Mouse (Mus musculus) hindbrain, postnatal 0 days (tissue): ENCODE data around the gene Btn2a2. TPM values are rescaled to one million over a fixed set of nuclear protein-coding genes. Genes with fewer than 3 reads are reported as not detected.

Experiments used
- ATAC-seq: fragments of 200-750 bp; cut with Nextera tagmentation; 2 replicates; pipeline ENCODE4 v1.8.0; 2017; ENCODE audit warnings: mild to moderate bottlenecking, moderate TSS enrichment, moderate library complexity
- DNase-seq: peaks from one replicate; pipeline ENCODE4 v3.0.0-alpha.2; 2015; ENCODE audit warnings: low spot score
- H3K27ac ChIP-seq: fragments of 300-500 bp; sonication (generic); 2 replicates; pipeline ENCODE4 v1.5.1; 2014; ENCODE audit warnings: mild to moderate bottlenecking
- H3K27me3 ChIP-seq: fragments of 300-500 bp; sonication (generic); 2 replicates; pipeline ENCODE4 v1.6.1; 2014; ENCODE audit warnings: low read length, mixed read lengths; ENCODE audit not compliant: insufficient read depth
- H3K36me3 ChIP-seq: fragments of 300-500 bp; sonication (generic); 2 replicates; pipeline ENCODE4 v1.6.1; 2014; ENCODE audit warnings: low read length, mixed read lengths; ENCODE audit not compliant: insufficient read depth
- H3K4me1 ChIP-seq: fragments of 300-500 bp; sonication (generic); 2 replicates; pipeline ENCODE4 v1.6.1; 2014; ENCODE audit warnings: antibody characterized with exemption, low read length, mixed read lengths; ENCODE audit not compliant: insufficient read depth
- H3K4me2 ChIP-seq: fragments of 300-500 bp; sonication (generic); 2 replicates; pipeline ENCODE4 v1.6.1; 2014; ENCODE audit warnings: low read depth, mild to moderate bottlenecking, low read length, moderate library complexity, mixed read lengths
- H3K4me3 ChIP-seq: fragments of 300-500 bp; sonication (generic); 2 replicates; pipeline ENCODE4 v1.5.1; 2014; ENCODE audit warnings: low read length
- H3K9ac ChIP-seq: fragments of 300-500 bp; sonication (generic); replicated peaks from 2 replicates; pipeline ENCODE4 v1.6.1; 2014; ENCODE audit warnings: mild to moderate bottlenecking, low read length, moderate library complexity, mixed read lengths
- H3K9me3 ChIP-seq: fragments of 300-500 bp; sonication (generic); 2 replicates; pipeline ENCODE4 v1.6.1; 2016; ENCODE audit warnings: low read length, mixed read lengths
- CTCF ChIP-seq: IDR thresholded peaks from 2 replicates; pipeline ENCODE4 v1.5.1; 2016; ENCODE audit warnings: antibody characterized with exemption, control low read depth, low read depth
- WGBS: fragments of 180-500 bp; shearing (Covaris S2); extraction: QIAGEN DNeasy Blood & Tissue Kit; methylation state at CpG from one replicate; pipeline ENCODE4 v1.1.7; 2014; 5-methylcytosine and 5-hydroxymethylcytosine counted together
- polyA plus RNA-seq: library from polyadenylated mRNA; unstranded; fragments of >200 nt; fragmentation: Nextera tagmentation; extraction: Ambion mirVana; gene quantifications from 2 replicates; pipeline ENCODE4 v1.2.1, GENCODE M21; 2015
- total RNA-seq: library from RNA; depleted of rRNA; stranded (reverse); fragments of >200 nt; gene quantifications from 2 replicates; pipeline ENCODE4 v1.2.3, GENCODE M21; 2014

Gene Btn2a2
- total and polyA plus RNA-seq, 2 experiments from 2014 or later = 0.11 TPM; not detected in 1

DNA sequence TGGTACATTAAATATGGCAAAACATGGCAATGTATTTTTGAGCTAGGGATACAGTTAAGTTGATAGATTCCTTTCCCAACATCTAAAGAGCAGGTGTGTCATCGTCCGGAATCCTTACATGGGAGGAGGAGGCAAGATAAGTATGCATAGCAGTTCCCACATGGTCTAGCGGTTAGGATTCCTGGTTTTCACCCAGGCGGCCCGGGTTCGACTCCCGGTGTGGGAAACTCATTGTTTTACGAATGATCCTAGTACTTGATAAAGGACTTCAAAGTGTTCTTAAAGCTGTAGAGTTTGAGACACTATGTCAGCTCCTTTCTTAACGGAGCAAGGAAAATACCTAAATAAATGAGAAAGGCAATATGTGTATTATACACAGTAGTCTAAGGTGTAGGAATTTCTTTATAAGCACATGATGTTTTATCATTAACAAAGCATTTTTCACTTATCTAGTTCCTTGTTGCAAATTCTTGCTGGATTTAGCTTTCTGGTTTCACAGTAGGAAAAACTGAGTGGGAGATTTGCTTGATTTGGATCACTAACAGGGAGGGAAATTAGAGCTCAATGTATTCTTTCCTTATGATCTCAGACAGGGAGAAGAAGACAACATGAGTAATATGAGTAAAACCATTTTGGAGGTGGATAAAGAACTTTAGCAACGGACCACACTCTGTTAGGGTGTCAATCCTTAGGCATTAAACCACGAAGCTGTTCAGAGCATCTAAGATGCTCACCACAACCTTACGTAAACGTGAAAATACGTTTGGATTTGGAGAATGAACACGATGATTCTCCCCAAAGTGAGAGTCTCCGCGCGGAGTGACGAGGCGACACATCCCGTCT lies 25.1 kb downstream of the Btn2a2 start:
- Histone ChIP-seq H3K27me3 (no peaks in the 10 kb centered on the region), H3K9ac (peak overlapping the region; percentile 51), H3K9me3 (no peaks in the 10 kb centered on the region), H3K36me3 (no peaks in the 10 kb centered on the region), H3K4me1 (peaks cover 4% of the 10 kb centered on the region; the same call in 1 of the 2 replicates), H3K4me3 (peak overlapping the region; percentile 56), H3K27ac (no peak overlapping the region), H3K4me2 (peak overlapping the region; percentile 84)
- no peak for TF ChIP-seq CTCF
- WGBS = under 1% methylated on average over 21 of the region's 21 CpGs
- DNase-seq (peak; percentile 86), ATAC-seq (peak; percentile 76)

DNA sequence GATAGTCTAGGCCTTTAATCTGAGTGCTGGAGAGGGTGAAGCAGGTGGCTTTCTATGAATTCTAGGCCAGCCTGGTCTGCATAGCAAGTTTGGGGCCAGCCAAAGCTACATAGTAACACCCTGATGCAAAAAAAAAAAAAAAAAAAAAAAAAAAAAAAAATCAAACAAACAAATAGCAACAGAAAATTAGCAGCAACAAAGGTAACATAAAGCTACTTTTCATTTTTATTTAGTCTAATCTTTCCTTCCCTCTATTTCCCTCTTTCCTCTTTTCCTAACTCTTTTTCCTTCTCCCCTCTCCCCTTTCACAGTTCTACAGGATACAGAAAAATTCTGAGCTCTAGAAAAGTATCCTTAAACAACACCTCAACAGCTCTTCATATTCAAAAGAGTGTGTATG lies 26.0 kb downstream of the Btn2a2 start:
- Histone ChIP-seq H3K4me3 (no peak overlapping the region), H3K36me3 (no peaks in the 10 kb centered on the region), H3K9me3 (no peaks in the 10 kb centered on the region), H3K4me1 (peaks cover 4% of the 10 kb centered on the region; the same call in 1 of the 2 replicates), H3K9ac (no peak overlapping the region), H3K27me3 (no peaks in the 10 kb centered on the region), H3K27ac (no peak overlapping the region), H3K4me2 (no peak overlapping the region)
- no peak for DNase-seq
- no peak for ATAC-seq
- TF ChIP-seq CTCF = no peak

DNA sequence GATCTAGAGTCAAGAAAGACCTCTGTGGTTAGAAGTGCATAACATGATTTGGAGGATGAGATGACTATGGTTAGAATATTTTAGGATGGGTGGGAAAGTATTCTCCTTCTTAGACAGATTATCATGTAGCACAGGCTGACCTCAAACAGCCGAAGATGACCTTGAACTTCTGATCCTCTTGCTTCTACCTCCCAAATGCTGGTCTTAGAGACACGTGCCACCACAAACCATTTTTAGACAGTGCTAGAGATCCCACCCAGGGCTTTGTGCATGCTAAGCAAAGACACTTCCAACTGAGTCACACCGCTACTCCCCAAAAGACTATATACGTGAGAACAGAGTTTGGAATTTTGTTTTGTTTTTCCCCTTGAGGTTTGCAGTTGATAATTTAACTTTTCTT lies 26.6 kb downstream of the Btn2a2 start:
- no peak for TF ChIP-seq CTCF
- 87% methylated on average over 4 of the region's 4 CpGs for WGBS
- no peak for ATAC-seq

DNA sequence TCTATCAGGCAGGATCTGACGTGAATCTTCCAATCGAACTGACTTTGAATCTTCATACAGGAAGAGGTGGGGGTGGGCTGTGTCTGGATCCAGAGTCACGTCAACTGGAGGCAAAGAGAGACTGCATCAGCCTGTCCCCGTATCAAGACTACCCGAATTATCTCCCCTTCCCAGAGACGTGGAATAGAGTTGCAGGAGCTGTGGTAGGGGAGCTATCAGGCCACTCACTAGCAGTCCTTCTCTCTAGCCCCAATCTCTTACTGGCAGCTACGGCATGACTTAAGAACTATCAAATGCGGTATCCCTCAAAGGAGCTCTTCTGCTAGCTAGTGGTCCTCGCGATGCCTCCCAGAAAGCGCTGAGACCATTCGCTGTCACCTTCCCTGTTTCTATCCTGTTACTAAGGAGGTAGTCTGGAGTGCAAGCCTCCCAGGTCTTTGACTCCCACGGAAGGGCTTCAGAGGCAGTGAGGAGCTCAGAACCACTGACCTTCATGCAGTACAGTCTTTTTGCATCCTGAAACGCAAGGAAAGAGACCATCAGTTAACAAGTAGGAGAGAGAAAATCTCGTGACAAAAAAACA lies 29.3 kb downstream of the Btn2a2 start:
- no peak overlapping the region for H3K27ac ChIP-seq
- H3K9me3 ChIP-seq = no peaks in the 10 kb centered on the region
- ATAC-seq (no peak), DNase-seq (no peak)
- no peak overlapping the region for H3K4me2 ChIP-seq
- no peaks in the 10 kb centered on the region for H3K36me3 ChIP-seq
- no peak overlapping the region for H3K9ac ChIP-seq
- no peaks in the 10 kb centered on the region for H3K4me1 ChIP-seq
- TF ChIP-seq CTCF = no peak
- H3K4me3 ChIP-seq = no peak overlapping the region
- 26% methylated on average over 15 of the region's 15 CpGs for WGBS
- no peaks in the 10 kb centered on the region for H3K27me3 ChIP-seq

More for the DNA sequence above, 26.6 kb downstream of the Btn2a2 start:
- no peak overlapping the region for H3K9ac ChIP-seq
- peaks cover 4% of the 10 kb centered on the region; the same call in 1 of the 2 replicates for H3K4me1 ChIP-seq
- no peaks in the 10 kb centered on the region for H3K9me3 ChIP-seq
- no peak overlapping the region for H3K4me2 ChIP-seq
- no peak for DNase-seq
- no peaks in the 10 kb centered on the region for H3K27me3 ChIP-seq
- no peak overlapping the region for H3K4me3 ChIP-seq
- H3K27ac ChIP-seq = no peak overlapping the region
- H3K36me3 ChIP-seq = no peaks in the 10 kb centered on the region

DNA sequence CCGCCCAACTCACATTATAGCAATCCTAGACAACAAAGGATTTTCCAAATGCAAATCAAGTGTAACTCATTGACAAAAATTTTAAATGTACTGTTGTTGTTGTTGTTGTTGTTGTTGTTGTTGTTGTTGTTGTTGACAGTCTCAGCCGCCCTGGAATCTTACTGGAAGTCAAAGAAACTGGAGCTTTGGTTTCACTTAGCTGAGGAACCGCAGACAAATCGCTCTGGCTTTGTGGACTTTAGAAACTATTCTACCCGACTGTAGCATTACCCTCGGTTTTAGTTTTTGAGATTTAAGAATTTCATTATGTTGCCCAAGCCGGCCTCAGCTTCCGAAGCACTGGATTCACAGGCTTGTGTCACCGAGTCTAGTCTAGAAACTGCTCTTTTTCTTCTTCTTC lies 34.7 kb downstream of the Btn2a2 start:
- ATAC-seq = no peak

DNA sequence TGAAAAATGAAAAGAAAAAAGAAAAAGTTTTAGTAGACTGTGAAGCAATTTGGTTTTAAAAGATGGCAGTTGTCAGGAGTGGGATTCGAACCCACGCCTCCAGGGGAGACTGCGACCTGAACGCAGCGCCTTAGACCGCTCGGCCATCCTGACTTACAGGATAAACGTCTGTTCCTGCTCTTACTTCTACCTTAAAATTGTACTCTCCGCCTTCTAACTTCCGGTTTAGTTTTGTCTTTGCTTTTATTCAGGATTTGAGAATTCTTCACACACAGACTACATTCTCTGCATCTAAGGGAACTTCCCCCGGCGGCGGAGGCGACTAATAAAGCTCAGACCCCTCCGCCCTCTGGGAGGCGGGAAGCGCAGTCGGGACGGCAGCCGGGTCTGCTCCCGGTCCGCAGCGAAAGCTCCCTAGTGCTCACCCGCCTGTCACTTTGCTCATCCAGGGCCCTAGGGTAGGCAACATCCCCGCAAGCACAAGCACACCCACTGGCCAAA lies 35.2 kb downstream of the Btn2a2 start:
- no peaks in the 10 kb centered on the region for H3K36me3 ChIP-seq
- H3K9ac ChIP-seq = peak overlapping the region; percentile 61
- ATAC-seq = peak; percentile 88
- H3K9me3 ChIP-seq = no peaks in the 10 kb centered on the region
- peak overlapping the region; percentile 72 for H3K27ac ChIP-seq
- H3K27me3 ChIP-seq = no peaks in the 10 kb centered on the region
- WGBS = under 1% methylated on average over 25 of the region's 25 CpGs
- H3K4me3 ChIP-seq = peak overlapping the region; percentile 81
- no peak for TF ChIP-seq CTCF
- peak overlapping the region; percentile 70 for H3K4me2 ChIP-seq
- peak; percentile 82 for DNase-seq
- H3K4me1 ChIP-seq = no peaks in the 10 kb centered on the region

More for the DNA sequence above, 34.7 kb downstream of the Btn2a2 start:
- peak overlapping the region; percentile 81 for H3K4me3 ChIP-seq
- no peaks in the 10 kb centered on the region for H3K4me1 ChIP-seq
- no peaks in the 10 kb centered on the region for H3K27me3 ChIP-seq
- no peak for TF ChIP-seq CTCF
- H3K36me3 ChIP-seq = no peaks in the 10 kb centered on the region
- peak overlapping the region; percentile 72 for H3K27ac ChIP-seq
- H3K9ac ChIP-seq = peak overlapping the region; percentile 61
- no peaks in the 10 kb centered on the region for H3K9me3 ChIP-seq
- no peak for DNase-seq
- 0% methylated on average over 9 of the region's 9 CpGs for WGBS
- peak overlapping the region; percentile 70 for H3K4me2 ChIP-seq
